Mouse (Mus musculus): Measurements from ENCODE around the gene C130026I21Rik. TPM values are rescaled to one million over a fixed set of nuclear protein-coding genes. Genes with fewer than 3 reads are reported as not detected.

C130026I21Rik gene
- polyA plus RNA-seq (2014; fragmentation: Illumina TruSeq; extraction: RNeasy Lipid Tissue Mini Kit (QIAGEN cat#74804); ENCODE audit: low read depth, low replicate concordance), result not detected

GRCm38 (mm10) chr1:85270466-85270865 is at the start of gene C130026I21Rik:
Gene C130026I21Rik, minus strand, starts transcription at chr1:85270566.

DNA sequence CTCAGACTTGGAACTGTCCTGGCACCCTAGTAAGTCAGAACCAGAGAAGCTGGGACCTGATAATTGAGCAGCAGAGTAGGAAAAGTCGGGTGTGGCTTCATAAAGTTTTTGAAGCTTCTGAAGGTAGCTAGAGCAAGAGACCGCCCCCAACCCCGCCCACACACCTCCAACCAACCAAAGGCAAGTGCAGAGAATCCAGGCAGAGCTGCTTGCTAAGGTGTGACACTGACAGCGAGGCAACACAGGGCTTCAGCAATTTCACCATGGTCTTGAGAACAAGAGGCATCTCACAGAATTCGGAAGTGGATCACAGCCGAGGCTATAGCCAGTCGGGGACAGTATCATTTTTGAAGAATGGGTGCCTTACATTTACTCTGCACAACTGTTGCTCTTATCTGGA is 160.6 kb downstream of the C130026I21Rik start, which contains the start of gene A530032D15Rik:
A530032D15Rik (minus strand) TSS at position 101 of the 400 bp plus-strand sequence.

GRCm38 (mm10) chr1:85099864-85100263 is 170.5 kb downstream of the C130026I21Rik start, which contains the start of gene Gm10553:
Gene Gm10553, plus strand, starts transcription at chr1:85100164.

Other genes starting within 250 kb of the C130026I21Rik start
- not detected for gene Gm10553, start 170.4 kb downstream of the C130026I21Rik start, polyA plus RNA-seq (2014; fragmentation: Illumina TruSeq; extraction: RNeasy Lipid Tissue Mini Kit (QIAGEN cat#74804); ENCODE audit: low read depth, low replicate concordance)
- gene A530032D15Rik, start 160.7 kb downstream of the C130026I21Rik start, polyA plus RNA-seq (2014; fragmentation: Illumina TruSeq; extraction: RNeasy Lipid Tissue Mini Kit (QIAGEN cat#74804); ENCODE audit: low read depth, low replicate concordance), result not detected

Measured in adrenal gland, adult 10 weeks (tissue).